Mouse (Mus musculus) spleen, postnatal 14 days (tissue): ENCODE data around the gene Mustn1.
A peak's percentile ranks its signal among the peaks of the same experiment; 100 is the strongest.

Experiments
- DNase-seq, 2 experiments: peaks; one replicate each; pipeline ENCODE4 v3.0.0; 2021 to 2022; ENCODE audit warnings: low spot score in 2 of 2

Mustn1 gene

DNA sequence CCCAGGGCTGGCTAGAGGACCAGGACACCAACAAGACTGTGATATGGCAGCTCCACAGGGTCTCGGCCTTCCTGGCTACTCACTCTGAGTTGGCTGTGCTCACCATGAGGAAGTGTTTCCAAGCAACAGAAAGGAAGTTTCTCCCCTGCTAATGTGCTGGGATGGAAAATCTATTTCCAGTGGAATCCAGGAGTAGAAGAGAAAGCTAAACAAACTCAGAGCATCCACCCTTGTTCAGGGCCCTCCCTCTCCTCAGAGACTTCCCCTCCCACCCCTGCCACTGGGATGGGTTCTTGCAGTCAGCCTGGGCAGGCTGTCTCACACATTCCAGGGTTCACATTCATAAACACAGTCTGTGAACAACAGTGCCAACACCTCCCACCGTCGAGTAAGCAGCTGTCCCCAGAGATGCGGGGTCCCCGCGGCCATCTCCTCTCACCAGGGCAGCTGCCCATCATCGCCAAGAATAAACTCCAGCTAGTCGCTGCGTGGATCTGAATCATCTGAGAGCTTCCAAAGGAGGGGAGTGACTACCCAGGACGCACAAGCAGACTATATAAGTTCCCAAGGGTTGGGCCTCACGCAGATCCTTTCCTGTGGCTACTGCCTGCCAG lies at the start of gene Mustn1:
Gene Mustn1, plus strand, starts transcription at position 243 of the 614 bp plus-strand sequence.
- DNase-seq, result no peak

DNA sequence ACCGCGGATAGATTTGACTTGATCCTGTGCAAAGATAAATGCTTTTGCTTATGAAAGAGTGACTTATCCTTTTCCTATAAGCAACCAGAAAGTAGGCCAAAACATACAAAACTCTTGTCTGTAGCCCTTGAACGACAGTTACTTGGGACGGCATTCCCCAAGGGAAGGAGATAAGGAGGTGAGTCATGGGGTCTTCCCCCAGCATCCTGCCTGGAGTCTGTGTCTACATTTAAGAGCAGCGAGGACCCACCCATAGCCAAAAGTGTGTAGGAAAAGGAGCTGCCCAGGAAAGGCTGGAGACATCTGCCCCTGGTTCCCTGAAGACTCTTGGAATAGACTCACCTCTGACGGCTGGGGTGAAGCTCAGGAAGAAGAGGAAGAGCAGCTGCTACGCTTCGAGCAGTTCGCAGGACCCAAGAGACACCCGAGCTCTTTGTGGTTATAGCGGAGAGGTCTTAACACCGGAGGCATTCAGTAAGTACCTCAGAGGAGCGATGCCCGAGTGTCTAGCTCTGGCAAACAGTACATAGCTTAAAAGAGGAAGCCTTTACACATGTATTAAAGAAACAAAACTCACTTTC lies 41.5 kb upstream of the Mustn1 start:
- DNase-seq, result no peak

DNA sequence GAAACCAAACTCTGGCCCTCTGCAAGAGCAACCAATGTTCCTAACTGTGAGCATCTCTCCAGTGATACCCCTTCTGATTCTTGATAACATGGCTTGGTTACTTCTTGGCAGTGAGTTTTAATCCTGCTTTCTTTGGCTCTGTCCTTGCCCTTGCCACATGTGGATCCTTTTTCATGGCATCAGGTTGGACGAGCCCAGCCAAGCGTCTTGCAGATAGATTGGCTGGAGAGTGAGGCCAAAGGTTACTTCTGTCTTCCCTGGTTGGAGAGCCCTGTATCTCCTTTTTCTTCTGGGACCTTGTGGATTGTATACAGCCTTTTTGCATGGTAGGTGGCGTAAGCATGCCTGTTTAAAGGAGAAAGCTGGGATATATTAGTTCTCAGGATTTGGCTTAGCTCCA lies 35.3 kb upstream of the Mustn1 start:
- no peak for DNase-seq

DNA sequence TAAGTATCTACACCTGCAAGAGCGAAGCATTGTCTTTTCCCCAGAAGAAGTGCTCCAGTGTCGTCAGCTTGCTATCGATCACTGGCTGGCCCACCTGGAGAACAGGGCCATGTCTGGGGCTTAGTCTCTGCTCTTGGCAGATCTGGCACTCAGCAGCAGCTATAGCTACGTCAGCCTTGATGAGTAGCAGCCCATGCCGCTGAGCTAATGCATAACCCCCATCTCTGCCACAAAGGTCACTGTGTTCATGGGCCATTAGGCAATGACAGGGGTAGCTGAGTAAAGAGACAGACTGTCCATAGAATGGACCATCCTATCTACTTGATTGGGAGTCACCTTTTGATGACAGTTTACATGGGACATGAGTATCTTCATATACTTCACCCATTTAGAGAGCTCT lies 28.5 kb upstream of the Mustn1 start:
- no peak for DNase-seq

DNA sequence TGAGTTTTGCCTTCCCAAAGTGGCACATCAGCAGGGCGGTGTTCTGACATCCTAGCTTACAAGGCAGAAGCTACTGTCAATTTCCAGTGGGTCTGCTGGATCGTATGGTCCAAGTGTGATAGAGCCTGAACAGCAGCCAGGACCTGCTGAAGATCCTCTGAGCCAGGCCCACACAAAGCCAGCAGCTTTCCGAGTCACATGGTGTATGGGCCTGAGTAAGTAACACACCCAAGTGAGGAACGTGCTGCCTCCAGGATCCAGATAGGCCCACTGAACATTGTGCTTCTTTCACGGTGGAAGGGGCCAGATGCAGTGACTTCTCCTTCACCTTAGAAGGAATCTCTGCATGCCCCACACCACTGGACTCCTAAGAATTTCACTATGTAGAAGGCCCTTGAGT lies 26.7 kb upstream of the Mustn1 start:
- DNase-seq, result no peak

DNA sequence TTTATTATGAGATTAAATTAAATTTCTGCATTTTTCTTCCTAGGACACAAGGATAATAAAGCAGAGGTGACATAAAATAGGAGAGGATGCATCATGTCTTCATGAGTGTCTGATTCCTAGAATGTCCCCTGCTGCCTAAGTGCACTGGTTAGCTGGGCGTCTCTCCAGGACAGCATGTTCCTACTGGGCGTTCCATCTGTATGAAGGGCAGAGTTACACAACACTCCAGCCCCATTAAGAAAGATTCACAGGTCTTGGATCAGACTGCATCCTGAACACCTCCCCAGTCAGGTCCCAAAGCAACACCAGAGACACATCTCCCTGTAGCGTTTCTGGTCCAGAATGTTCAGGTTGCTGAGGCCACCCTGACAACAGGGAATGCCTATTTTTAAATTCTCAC lies 23.7 kb upstream of the Mustn1 start:
- DNase-seq, result no peak

DNA sequence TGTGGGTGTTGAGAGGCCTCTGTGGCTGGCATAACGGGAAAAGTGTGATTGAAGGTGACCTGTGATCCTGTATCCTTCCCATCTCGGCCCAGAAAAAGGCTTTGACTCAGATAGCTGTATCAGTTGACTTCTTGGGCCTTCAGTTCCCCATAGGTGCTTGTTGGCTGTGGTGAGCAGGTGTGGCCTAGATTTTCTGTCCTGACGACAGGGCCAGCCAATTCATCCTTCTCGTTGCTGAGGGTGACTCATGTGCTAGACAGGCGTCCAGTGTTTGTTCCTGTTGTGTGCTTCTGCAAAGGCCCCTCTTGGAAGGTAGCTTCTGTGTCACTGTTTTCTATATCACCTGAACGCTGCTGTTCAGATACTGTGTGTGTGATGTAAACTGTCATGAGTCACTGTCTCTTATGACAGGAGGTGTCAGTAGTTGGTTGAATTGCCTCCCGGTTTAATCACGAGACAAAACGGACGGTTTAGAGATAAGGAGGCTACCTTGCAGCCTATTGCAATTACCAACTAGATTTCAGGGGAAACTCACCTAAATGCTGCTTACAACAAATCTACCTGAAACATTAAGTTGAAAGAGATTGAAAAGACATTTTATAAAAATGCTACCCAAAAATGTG lies 22.0 kb upstream of the Mustn1 start:
- DNase-seq, result no peak

DNA sequence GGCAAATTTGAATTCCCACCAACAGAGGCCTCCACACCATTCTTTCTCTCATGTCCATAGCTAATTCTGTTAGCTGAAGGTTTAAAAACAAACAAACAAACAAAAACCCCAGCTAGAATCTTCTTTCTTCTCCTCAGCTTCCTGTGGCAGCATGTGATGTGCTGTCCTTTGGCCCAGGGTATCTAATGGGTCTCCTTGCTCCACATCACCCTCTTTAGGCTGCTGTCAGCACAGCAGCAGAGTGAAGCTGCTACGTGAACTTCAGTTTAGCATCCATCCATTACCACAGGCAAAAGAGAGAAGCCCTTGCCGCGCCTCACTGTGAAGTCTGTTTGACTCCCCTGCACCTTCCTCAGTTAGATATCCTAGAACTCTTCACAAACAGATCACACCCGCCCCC lies 21.0 kb upstream of the Mustn1 start:
- peak in 1 of 2 experiments; percentile 29 for DNase-seq

DNA sequence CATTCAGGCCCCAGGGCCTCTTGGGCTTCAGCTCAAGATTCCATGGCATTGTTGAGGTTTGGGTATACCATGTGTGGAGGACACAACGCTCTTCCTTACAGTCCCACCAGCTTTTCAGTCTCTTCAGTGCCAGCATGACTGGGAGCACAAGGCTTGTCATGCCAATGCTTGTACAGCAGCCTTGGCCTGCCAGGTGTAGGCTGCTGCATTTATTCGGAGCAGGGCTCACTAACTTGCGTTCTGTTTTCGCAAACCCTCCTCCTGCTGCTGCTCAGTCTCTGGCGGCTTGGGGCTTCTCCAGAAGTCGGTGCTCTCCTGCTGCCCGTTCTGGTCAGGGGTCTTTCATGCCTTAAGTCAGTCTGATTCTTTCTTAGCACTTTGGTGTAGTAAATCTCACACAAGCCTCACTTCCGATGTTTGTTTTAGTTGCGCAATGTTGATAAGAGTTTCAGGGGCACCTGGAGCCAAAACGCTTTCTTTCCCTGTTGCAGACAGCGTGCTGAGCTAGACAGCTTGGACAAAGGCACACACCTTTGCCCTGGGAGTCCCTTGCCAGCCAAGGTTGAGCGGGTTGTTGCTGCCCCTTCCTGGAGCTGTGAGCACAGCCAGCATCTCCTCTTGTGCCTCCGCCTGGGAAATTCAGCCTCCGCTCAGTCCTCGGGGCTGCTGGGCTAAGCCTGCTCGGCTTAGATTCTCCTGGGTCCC lies 17.4 kb upstream of the Mustn1 start:
- no peak for DNase-seq

DNA sequence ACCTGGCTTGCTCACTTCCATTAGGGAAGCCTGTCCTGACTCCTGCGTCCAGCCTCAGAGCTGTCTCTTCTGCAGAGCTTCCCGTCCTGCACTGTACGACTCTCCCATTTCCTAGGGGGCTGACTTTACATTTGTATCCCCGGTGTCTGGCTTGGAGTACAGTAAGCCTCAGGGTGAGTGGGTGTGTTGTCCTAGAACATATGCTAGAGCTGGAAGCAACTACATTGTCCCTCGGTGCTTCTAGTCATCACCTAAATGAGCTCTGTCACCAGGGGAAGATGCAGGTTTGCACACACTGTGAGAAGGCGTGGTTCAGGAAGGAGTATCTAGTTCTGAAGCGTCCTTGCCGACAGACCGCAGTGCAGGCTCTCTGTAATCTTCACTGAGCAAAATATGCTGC lies 16.6 kb upstream of the Mustn1 start:
- no peak for DNase-seq

DNA sequence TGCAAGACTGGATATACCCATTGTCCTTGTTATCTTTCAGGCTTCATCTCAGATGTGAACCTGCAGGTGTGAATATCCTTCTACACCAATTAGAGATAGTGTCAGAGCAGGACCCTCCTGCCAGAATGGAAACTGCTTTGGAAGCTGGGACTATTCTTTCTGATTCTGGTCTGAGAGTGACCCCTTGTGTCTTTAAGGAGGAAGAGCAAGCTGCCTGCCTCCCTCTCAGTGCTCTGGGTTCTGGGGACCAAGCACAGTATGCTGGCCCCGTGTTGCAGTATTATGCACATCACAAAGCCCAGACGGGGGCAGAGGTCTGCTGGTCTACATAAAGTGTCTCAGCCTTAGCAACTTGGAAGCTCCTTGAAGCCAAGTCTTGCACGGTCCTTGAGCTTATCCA lies 13.7 kb upstream of the Mustn1 start:
- no peak for DNase-seq

DNA sequence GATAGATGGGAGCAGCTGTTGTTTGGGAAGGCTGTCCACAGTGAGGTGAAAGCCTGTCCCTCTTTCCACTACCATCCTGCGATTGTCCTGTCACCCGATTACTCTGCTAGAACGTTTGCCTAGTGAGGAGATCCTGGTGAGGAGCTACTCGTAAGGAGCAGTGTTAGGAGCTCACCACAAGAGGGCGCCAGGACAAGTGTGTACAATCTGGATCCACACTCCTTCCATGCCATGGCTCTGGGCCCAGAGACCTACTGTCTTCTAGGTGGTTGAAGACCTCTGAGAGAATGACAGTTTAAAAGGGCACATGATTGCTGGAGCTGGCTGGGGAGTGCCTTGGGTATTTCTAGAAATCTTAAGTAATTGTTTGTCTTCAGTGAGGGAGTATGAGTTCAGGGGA lies 12.0 kb upstream of the Mustn1 start:
- DNase-seq, result peak in 1 of 2 experiments; percentile 62

DNA sequence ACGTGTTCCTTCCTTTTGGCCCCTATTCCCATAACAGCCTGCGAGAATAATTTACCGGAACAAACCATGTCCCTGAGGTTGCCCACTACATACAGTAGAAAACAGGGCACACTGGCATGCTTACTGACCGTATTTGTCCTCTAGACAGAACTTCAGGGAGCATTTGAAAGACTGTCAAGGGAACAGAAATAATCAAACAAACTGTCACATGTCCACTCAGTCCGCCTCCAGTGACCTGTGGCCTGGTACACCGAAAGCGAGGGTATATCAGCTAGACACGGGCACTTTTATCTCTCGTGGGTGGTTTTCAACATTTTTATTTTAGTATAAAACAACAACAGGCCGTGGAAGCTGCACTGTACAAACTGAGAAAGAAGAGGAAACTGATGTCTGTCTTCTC lies 10.2 kb upstream of the Mustn1 start:
- no peak for DNase-seq

DNA sequence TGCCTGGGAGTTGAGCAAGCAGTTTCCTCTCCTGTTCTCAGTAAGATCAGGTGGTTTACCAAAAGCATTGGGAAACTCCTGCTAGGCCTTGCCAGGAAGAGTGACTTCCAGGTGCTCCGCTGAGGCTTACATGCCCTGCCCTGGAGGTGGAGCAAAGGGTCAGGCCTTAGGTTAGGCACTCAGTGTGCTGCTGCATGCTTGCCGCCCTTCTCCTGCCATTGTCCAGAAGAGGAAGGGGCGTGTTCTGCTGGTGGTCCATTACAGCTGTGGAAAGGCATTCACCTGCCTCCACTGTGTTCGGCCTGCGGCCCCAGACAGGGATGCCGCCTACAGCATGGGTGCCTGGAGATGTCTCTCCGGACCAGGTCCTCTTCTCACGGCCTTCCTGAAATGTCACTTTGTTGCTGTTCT lies 9.6 kb upstream of the Mustn1 start:
- DNase-seq, result no peak

DNA sequence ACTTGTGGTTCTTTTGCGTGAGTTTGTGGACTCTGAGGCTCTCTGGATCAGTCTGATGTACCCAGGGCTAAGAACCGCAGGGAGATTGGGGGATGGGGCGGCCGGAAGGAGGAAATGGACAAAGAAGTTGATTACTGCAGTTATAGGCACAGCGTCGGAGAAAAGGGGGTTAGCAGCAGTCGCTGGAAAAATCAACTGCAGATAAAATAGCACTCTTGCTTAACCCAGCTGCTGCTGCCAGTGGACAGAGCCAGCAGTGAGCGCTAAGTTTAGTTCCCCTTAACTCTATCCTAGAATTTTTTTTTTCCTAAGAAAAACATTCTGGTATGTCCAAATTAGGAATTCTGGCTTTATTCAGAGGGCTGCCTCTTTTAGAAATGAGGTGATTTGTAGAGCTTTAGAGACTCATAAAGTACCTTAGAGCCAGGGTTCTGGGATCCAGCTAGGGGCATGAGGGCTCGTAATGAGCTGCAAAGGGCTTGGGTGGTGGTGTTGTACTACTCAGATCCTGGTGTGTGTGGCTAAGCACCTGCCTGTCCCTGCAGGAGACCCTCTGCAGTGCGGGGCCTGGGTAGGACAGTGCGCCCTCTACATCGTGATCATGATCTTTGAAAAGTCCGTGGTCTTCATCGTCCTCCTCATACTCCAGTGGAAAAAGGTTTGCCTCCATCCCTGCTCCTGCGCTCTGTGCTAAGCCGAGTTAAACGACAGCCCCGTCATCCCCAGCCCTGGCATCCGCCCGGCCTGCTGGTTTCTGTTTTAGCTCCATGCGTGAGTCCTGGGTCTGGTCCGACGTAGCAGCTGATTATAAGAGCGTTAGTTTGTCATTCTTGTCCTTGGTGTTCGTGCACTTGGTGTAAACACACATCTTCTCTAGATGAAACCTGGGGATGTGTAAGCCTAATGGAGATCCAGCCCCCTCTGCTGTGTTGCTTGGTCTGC lies 8.5 kb upstream of the Mustn1 start:
- no peak for DNase-seq

DNA sequence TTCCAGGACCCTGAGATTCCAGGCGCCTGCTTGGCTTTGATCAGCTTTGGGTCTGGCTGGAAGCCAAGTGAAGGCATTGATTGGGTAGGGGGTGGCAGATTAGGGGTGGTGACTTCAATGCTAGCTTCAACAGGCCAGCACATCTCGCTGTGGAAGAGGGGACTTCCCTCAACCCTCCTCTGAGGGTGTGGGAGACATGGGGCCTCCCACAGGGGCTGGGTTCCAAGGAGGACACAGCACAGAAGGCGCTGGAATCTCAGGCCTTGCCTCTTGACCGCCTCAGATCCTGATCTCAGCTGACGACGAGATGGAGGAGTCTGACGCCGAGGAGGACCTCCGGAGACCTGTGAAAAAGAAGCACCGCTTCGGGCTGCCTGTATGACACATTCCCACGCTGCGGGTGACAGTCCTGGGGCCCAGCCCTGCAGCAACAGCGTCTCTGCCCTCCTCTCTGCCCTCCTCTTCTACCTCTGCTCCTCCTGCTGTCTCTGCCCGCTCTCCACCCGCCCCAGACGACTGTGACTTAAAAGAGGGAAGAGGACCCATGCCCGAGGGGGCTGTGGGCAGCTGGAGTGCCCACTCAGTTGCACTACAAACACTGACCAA lies 4.8 kb upstream of the Mustn1 start:
- no peak for DNase-seq

DNA sequence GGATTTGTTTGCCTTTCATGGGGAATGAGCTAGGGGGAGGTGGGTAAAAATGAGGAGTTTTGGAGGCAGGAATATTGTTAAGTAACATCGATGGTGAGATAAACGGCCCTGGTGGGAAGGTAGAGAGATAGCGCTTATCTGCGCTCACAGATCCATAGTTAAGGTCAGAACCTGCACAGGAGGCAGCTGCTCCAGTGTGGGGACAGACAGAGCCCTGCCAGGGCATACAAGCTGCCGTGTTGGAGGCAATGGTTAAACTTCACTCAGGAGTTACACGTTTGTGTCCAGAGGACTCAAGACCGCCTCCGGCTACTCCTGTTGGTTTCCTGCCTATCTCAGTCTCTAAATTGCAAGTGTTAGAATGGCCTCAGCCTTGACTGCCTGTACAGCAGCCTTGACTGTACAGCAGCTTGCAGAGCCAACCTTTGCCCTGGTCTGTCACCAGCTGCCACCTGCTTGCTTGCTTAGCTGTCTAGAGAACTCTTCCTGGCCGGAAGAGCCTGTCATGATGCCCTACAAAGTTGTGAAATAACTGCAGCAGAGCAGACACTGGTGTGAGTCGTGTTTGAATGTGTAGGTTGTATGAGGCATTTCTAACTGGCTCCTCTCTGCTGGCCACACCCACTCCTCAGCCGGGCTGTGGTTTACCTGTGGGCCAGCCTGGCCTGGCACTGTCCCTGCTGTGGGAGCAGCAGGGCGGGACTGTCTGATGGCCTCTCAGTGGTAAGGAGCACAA lies 3.7 kb upstream of the Mustn1 start:
- DNase-seq, result no peak

DNA sequence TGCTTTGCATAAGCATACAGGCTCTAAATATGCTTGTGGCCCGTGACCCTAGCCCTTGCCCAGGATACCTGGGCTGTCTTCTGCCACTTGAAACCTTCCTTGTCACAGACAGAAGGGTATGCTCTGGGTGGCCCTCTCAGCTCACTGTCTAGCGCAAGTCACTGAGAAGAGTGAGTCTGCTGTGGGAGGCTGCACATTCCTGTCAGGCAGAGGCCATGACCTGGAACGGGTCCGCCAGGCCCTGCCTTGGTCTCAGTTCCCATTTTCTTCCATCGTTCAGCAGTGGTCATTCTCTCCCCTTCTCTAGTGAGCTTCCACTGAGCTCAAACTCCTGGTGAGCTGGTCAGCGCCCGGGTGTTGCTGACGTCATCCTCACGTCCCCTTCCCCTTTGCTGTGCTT lies 3.0 kb upstream of the Mustn1 start:
- no peak for DNase-seq

DNA sequence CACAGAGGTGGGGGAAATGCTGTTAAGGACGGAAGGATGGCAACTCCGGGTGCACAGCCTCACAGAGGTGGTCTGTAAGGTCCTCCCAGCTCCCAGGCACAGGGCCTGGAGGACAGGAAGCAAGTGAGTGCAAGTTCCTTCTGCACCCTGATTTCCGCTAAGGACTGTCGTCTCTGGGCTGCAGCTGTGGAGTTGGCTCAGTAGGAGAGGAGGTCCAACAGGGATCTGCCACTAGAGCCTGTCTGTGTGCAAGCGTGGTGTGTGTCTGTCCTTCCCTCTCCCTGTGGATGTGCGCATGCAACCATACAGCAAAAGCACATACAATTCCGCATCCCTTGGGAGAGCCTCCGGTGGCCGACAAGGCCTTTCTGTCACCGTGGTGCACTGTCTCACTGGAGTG lies 2.5 kb upstream of the Mustn1 start:
- DNase-seq, result no peak

DNA sequence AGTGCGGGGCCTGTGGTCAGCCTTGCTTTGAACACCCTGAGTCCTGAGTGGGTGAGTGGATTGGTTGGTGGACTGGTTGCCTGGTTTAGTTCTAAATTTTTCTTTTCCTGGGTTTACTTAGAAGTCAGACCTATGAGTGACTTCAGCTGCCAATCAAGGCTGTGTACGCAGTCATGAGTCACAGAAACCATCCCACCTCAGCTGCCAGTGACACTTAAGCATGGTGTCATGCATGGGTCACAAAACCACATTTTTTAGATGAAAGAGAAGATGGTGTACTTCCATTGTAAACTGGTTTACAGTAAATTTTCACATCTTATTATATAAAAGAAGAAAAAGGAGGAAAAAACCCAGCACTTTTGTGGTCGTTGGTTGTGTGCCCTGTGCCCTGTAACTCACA lies 1.2 kb upstream of the Mustn1 start:
- no peak for DNase-seq

DNA sequence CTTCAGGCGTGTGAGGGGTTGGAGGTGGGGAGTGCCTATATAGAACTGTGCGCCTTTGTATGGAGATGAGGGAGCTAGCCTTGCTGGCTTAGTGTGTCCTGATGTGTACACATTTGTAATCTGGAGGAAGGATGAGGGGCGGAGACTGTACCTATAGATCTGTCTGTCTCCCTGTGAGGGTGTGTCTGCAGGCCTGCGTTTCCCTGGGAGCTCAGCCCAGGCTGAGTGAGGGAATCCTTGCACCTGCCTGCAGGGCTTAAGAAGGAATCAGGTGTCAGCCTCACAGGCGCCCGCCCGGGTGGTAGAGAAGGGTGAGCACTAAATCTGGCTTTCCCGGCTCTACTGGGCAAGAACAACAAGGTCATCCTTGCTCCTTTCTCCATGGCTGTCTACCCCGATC lies 794 bp downstream of the Mustn1 start:
- no peak for DNase-seq
